Mouse (Mus musculus): ENCODE results near the gene Gkn3.

DNA sequence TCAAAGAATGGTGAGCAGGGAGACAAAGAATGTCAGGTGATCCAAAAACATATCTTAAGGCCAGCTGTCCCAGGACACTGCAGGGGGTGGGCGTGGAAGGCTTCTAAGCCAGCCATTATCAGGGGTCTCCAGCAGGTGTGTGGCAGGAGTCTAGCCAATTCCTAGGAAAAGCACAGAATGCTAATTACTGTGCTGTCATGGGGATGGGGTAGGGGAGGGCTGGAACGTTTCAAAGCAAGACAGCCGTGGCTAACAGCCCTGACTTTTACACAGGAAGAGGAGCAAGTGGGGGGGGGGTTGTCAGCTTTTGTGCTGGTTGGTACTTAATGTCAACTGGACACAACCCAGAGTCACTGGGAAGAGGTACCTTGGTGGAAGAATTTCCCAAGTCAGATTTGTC, 23.3 kb upstream of the Gkn3 start:
- TF ChIP-seq FOSL1 (IDR thresholded peaks at IDR 0.05; ENCODE audit: insufficient read depth, low read length, poor library complexity, severe bottlenecking) (no peak), CTCF (IDR thresholded peaks at IDR 0.05; ENCODE audit: control insufficient read depth, insufficient read depth, insufficient read length) (no peak)

All from C2C12 (cell line).